Mouse (Mus musculus): ENCODE measurements around the gene Olfr917. TPM values are rescaled to one million over a fixed set of nuclear protein-coding genes. Genes with fewer than 3 reads are reported as not detected.

Gene Olfr917
- polyA plus RNA-seq (2016; fragmentation: Nextera tagmentation; extraction: Ambion mirVana) = not detected in 2 replicates

DNA sequence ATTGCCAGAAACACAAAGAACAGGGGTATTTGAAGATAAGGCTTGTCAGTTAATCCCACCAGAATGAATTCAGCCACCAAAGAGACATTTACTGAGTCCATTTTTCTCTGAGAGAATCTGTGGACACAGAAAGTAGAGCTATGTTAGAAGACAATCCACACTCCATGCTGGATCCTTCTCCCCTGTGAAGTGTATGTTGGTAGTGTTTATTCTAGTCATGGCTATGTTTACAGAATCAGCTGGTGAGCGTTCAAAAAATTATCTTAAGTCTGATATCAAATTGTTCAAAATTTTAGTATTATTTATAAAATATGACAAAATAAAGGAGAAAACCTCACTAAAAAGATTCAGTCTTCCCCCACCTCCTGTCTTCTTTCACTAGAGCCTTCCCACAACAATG, at the start of gene Olfr917:
Olfr917 (minus strand) TSS at position 101 of the 400 bp plus-strand sequence.
- no peak within 1 kb of the TSS for H3K4me3 ChIP-seq (replicated peaks)
- no peak for ATAC-seq (ENCODE audit: insufficient number of reproducible peaks, insufficient read depth, low FRiP score, low TSS enrichment, low read depth)
- H3K9ac ChIP-seq (replicated peaks) = no peak within 1 kb of the TSS
- WGBS = 88% methylated on average over 1 of the region's 1 CpGs
- H3K4me2 ChIP-seq = no peak within 1 kb of the TSS
- no peaks in the 10 kb centered on the region for H3K9me3 ChIP-seq
- H3K27ac ChIP-seq = no peak within 1 kb of the TSS
- H3K36me3 ChIP-seq = no peaks in the 10 kb centered on the region
- no peaks in the 10 kb centered on the region for H3K27me3 ChIP-seq
- no peaks in the 10 kb centered on the region for H3K4me1 ChIP-seq (replicated peaks)

DNA sequence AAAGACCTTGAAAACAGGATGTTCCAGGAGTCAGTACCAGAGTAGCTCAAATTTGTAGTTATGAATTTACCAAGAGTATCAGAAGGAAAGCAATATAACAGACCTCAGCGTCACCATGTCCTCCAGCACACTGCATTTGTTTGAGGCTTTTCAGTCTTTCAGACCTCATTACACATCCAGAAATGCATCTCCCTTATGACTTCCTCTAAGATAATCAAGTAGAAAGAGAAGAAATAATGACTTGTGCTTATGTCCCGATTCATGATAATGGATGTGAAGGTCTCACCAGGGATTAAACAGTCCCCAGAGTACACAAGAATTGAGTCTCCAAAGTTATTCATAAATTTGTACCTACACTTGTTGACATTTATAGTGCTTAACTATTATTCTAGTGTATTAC, 8.9 kb upstream of the Olfr917 start, which contains the start of gene Olfr918:
Olfr918 (minus strand) TSS at position 101 of the 400 bp plus-strand sequence.
- Histone ChIP-seq H3K9ac (replicated peaks) (no peak within 1 kb of the TSS), H3K4me3 (replicated peaks) (no peak within 1 kb of the TSS), H3K4me1 (replicated peaks) (no peaks in the 10 kb centered on the region), H3K27me3 (no peaks in the 10 kb centered on the region), H3K9me3 (no peaks in the 10 kb centered on the region), H3K27ac (no peak within 1 kb of the TSS), H3K4me2 (no peak within 1 kb of the TSS), H3K36me3 (no peaks in the 10 kb centered on the region)
- WGBS = 87% methylated on average over 2 of the region's 2 CpGs
- no peak for ATAC-seq (ENCODE audit: insufficient number of reproducible peaks, insufficient read depth, low FRiP score, low TSS enrichment, low read depth)

DNA sequence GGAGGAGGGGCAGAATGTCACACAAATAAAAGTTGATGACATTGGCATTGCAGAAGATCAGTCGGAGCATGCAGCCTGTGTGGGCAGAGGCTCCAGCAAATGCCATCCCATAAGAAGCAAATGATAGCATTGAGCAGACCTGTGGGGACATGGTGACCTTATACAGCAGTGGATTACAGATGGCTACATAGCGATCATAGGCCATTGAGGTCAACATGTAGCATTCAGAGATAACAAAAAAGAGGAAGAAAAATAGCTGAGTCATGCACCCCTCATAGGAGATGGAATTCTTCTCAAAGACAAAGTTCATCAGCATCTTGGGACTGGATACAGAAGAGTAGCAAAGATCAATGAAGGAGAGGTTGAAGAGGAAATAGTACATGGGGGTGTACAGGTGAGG, 7.2 kb upstream of the Olfr917 start:
- no peak overlapping the region for H3K4me3 ChIP-seq (replicated peaks)
- no peak for ATAC-seq (ENCODE audit: insufficient number of reproducible peaks, insufficient read depth, low FRiP score, low TSS enrichment, low read depth)
- H3K27me3 ChIP-seq = no peaks in the 10 kb centered on the region
- no peaks in the 10 kb centered on the region for H3K36me3 ChIP-seq
- no peak overlapping the region for H3K9ac ChIP-seq (replicated peaks)
- no peak overlapping the region for H3K27ac ChIP-seq
- WGBS = 80% methylated on average over 2 of the region's 2 CpGs
- no peaks in the 10 kb centered on the region for H3K4me1 ChIP-seq (replicated peaks)
- H3K4me2 ChIP-seq = no peak overlapping the region
- H3K9me3 ChIP-seq = no peaks in the 10 kb centered on the region

DNA sequence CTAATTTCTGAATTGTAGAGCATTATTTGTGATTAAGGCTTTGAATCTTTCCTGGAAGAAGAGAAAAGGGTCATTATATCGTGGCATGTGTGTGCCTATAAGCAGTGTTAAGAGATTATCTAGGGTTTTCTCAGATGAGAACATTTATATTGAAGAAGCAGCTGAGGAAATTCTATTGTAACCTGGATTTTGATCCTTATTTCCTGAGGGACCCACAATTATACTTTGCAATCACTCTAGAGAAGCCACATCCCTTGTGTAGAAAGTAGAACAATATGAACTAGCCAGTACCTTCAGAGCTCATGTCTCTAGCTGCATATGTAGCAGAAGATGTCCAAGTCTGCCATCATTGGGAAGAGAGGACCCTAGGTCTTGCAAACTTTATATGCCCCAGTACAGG, 5.9 kb downstream of the Olfr917 start, which contains the start of gene Olfr916:
Olfr916 (minus strand) TSS at position 101 of the 400 bp plus-strand sequence.
- WGBS = 68% methylated on average over 1 of the region's 1 CpGs
- Histone ChIP-seq H3K4me1 (replicated peaks) (no peaks in the 10 kb centered on the region), H3K9ac (replicated peaks) (no peak within 1 kb of the TSS), H3K4me2 (no peak within 1 kb of the TSS), H3K27ac (no peak within 1 kb of the TSS), H3K36me3 (no peaks in the 10 kb centered on the region), H3K9me3 (no peaks in the 10 kb centered on the region), H3K27me3 (no peaks in the 10 kb centered on the region), H3K4me3 (replicated peaks) (no peak within 1 kb of the TSS)
- ATAC-seq (ENCODE audit: insufficient number of reproducible peaks, insufficient read depth, low FRiP score, low TSS enrichment, low read depth) = no peak

DNA sequence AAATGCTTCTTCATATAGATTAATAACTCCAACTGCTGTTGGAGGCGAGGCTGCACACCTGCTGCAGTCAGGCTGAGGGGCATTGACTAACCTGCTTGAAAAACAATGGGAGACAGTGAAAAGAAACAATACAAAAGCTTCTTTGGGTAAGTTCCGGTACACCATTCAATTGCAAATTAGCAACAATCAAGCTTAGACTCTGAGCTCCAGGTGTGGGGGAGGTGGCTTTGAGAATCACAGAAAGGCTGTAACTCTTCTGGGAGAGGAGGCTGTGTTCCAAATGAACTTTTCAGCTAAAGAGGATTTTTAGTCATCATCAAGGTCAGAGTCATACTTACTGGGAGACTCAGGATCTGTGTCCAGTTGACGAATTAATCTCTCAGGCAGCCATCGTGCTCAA, 33.2 kb downstream of the Olfr917 start:
- 87% methylated on average over 4 of the region's 4 CpGs for WGBS
- Histone ChIP-seq H3K4me2 (no peak overlapping the region), H3K9me3 (peaks cover 4% of the 10 kb centered on the region), H3K27me3 (no peaks in the 10 kb centered on the region), H3K27ac (no peak overlapping the region), H3K4me3 (replicated peaks) (no peak overlapping the region), H3K9ac (replicated peaks) (no peak overlapping the region), H3K4me1 (replicated peaks) (no peaks in the 10 kb centered on the region), H3K36me3 (no peaks in the 10 kb centered on the region)
- no peak for ATAC-seq (ENCODE audit: insufficient number of reproducible peaks, insufficient read depth, low FRiP score, low TSS enrichment, low read depth)

Other genes with a start within 250 kb of the Olfr917 start
- not detected in 2 replicates for gene Olfr901, start 236.4 kb downstream of the Olfr917 start, polyA plus RNA-seq (2016; fragmentation: Nextera tagmentation; extraction: Ambion mirVana)
- gene Olfr902, start 218.2 kb downstream of the Olfr917 start, polyA plus RNA-seq (2016; fragmentation: Nextera tagmentation; extraction: Ambion mirVana) = not detected in 2 replicates
- not detected in 2 replicates for gene Olfr904, start 202.7 kb downstream of the Olfr917 start, polyA plus RNA-seq (2016; fragmentation: Nextera tagmentation; extraction: Ambion mirVana)
- gene Olfr905, start 194.7 kb downstream of the Olfr917 start, polyA plus RNA-seq (2016; fragmentation: Nextera tagmentation; extraction: Ambion mirVana) = not detected in 2 replicates
- not detected in 2 replicates for gene Olfr906, start 178.8 kb downstream of the Olfr917 start, polyA plus RNA-seq (2016; fragmentation: Nextera tagmentation; extraction: Ambion mirVana)
- gene Olfr907, start 170.0 kb downstream of the Olfr917 start, polyA plus RNA-seq (2016; fragmentation: Nextera tagmentation; extraction: Ambion mirVana) = not detected in 2 replicates
- gene Olfr911-ps1, start 144.3 kb downstream of the Olfr917 start, polyA plus RNA-seq (2016; fragmentation: Nextera tagmentation; extraction: Ambion mirVana) = not detected in 2 replicates
- gene Olfr910, start 128.0 kb downstream of the Olfr917 start, polyA plus RNA-seq (2016; fragmentation: Nextera tagmentation; extraction: Ambion mirVana) = not detected in 2 replicates
- gene Olfr912, start 85.7 kb downstream of the Olfr917 start, polyA plus RNA-seq (2016; fragmentation: Nextera tagmentation; extraction: Ambion mirVana) = not detected in 2 replicates
- not detected in 2 replicates for gene Olfr913, start 73.1 kb downstream of the Olfr917 start, polyA plus RNA-seq (2016; fragmentation: Nextera tagmentation; extraction: Ambion mirVana)
- not detected in 2 replicates for gene Olfr914, start 60.7 kb downstream of the Olfr917 start, polyA plus RNA-seq (2016; fragmentation: Nextera tagmentation; extraction: Ambion mirVana)
- gene Olfr916, start 6.0 kb downstream of the Olfr917 start, polyA plus RNA-seq (2016; fragmentation: Nextera tagmentation; extraction: Ambion mirVana) = not detected in 2 replicates
- not detected in 2 replicates for gene Olfr918, start 8.8 kb upstream of the Olfr917 start, polyA plus RNA-seq (2016; fragmentation: Nextera tagmentation; extraction: Ambion mirVana)
- gene Olfr919, start 37.8 kb upstream of the Olfr917 start, polyA plus RNA-seq (2016; fragmentation: Nextera tagmentation; extraction: Ambion mirVana) = not detected in 2 replicates
- gene Vwa5a, start 52.4 kb upstream of the Olfr917 start, polyA plus RNA-seq (2016; fragmentation: Nextera tagmentation; extraction: Ambion mirVana) = 14.2 and 15.9 TPM in 2 replicates
- not detected in 2 replicates for gene Olfr920, start 86.5 kb upstream of the Olfr917 start, polyA plus RNA-seq (2016; fragmentation: Nextera tagmentation; extraction: Ambion mirVana)
- not detected in 2 replicates for gene Olfr921, start 107.2 kb upstream of the Olfr917 start, polyA plus RNA-seq (2016; fragmentation: Nextera tagmentation; extraction: Ambion mirVana)
- not detected in 2 replicates for gene Olfr922, start 148.8 kb upstream of the Olfr917 start, polyA plus RNA-seq (2016; fragmentation: Nextera tagmentation; extraction: Ambion mirVana)
- gene Olfr923, start 160.7 kb upstream of the Olfr917 start, polyA plus RNA-seq (2016; fragmentation: Nextera tagmentation; extraction: Ambion mirVana) = not detected in 2 replicates
- not detected in 2 replicates for gene Olfr924, start 178.6 kb upstream of the Olfr917 start, polyA plus RNA-seq (2016; fragmentation: Nextera tagmentation; extraction: Ambion mirVana)
- gene Olfr26, start 189.2 kb upstream of the Olfr917 start, polyA plus RNA-seq (2016; fragmentation: Nextera tagmentation; extraction: Ambion mirVana) = not detected in 2 replicates
- gene Olfr926, start 211.3 kb upstream of the Olfr917 start, polyA plus RNA-seq (2016; fragmentation: Nextera tagmentation; extraction: Ambion mirVana) = not detected in 2 replicates

All from limb, embryonic 12.5 days (tissue).